Comparison of ENCODE assay signal across 8 mouse cellular contexts in the genomic region with DNA sequence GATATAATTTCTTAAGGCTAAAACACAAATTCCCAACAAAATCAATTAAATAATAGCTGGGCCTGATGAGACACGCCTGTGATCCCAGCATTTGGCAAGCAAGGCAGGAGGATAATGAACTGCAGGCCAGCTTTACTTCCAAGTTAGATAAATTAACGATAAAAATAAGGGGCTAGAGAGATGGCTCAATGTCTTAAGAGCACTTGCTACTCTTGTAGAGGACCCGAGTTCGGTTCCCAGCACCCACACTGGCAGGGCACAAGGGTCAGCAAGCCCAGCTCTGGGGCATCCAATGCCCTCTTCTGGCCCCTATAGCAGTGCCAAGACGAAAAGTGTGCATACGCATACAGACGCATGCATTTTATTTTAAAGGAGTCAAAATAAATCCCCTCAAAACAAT. TPM values are rescaled to one million over a fixed set of nuclear protein-coding genes. Genes with fewer than 3 reads are reported as not detected.
DNase-seq lines count a peak whose midpoint lies in the region; ATAC-seq and TF ChIP-seq lines count a peak whose summit lies in the region.

No protein-coding gene starts in this region.

- H3K4me1 ChIP-seq in erythroblast, embryonic 14.5 days (ENCODE audit: control insufficient read depth): peaks cover 35% of the 10 kb centered on the region
- peaks cover 5% of the 10 kb centered on the region for H3K4me1 ChIP-seq in testis, adult 2 months (ENCODE audit: control insufficient read depth, insufficient read depth, low read length)
- H3K4me1 ChIP-seq in hindbrain, embryonic 16.5 days (ENCODE audit: control insufficient read depth, insufficient read depth, low read depth, low read length): peaks cover 8% of the 10 kb centered on the region
- H3K4me1 ChIP-seq in neural tube, embryonic 13.5 days (replicated peaks): peaks cover 15% of the 10 kb centered on the region

- no peak for DNase-seq in testis, postnatal 10 days (ENCODE audit: low spot score)
- no peak for DNase-seq in urinary bladder, adult 2 months (ENCODE audit: low spot score)
- no peak for DNase-seq in natural killer cell, adult 2 months (ENCODE audit: low spot score in 2 of 2)

- H3K9ac ChIP-seq in hindbrain, embryonic 16.5 days (ENCODE audit: low read depth, low read length): peak overlapping the region; percentile 98
- peak overlapping the region; percentile 94 for H3K9ac ChIP-seq in neural tube, embryonic 13.5 days

- WGBS in hindbrain, embryonic 16.5 days: 31% methylated on average over 7 of the region's 7 CpGs
- 37% methylated on average over 7 of the region's 7 CpGs for WGBS in neural tube, embryonic 13.5 days

- H3K4me3 ChIP-seq in erythroblast, embryonic 14.5 days (replicated peaks): peak overlapping the region; percentile 85
- H3K4me3 ChIP-seq in testis, adult 2 months (ENCODE audit: control insufficient read depth, low read depth, low read length): peak overlapping the region; percentile 95
- peak overlapping the region; percentile 94 for H3K4me3 ChIP-seq in hindbrain, embryonic 16.5 days (ENCODE audit: low read length)
- H3K4me3 ChIP-seq in neural tube, embryonic 13.5 days: peak overlapping the region; percentile 94

- H3K27ac ChIP-seq in testis, adult 2 months (ENCODE audit: control insufficient read depth, insufficient read depth, low read depth, low read length): peak overlapping the region; percentile 85
- H3K27ac ChIP-seq in hindbrain, embryonic 16.5 days (ENCODE audit: low read depth, low read length): peak overlapping the region; percentile 89
- peak overlapping the region; percentile 91 for H3K27ac ChIP-seq in neural tube, embryonic 13.5 days (replicated peaks)

- H3K9me3 ChIP-seq in erythroblast, embryonic 14.5 days (ENCODE audit: control insufficient read depth, low read length): no peaks in the 10 kb centered on the region
- H3K9me3 ChIP-seq in hindbrain, embryonic 16.5 days (ENCODE audit: control insufficient read depth, low read length): no peaks in the 10 kb centered on the region
- peaks cover 4% of the 10 kb centered on the region; the same call in 1 of the 2 replicates for H3K9me3 ChIP-seq in neural tube, embryonic 13.5 days

- no peak for TF ChIP-seq CTCF in testis, adult 2 months (IDR thresholded peaks at IDR 0.05; ENCODE audit: control insufficient read depth, insufficient read depth, insufficient replicate concordance, low read depth, low read length)

- H3K4me2 ChIP-seq in hindbrain, embryonic 16.5 days (ENCODE audit: low read length): peak overlapping the region; percentile 74
- peak overlapping the region; percentile 67 for H3K4me2 ChIP-seq in neural tube, embryonic 13.5 days

- ATAC-seq in erythroblast, adult 5-6 weeks (replicated peaks; ENCODE audit: low FRiP score, poor library complexity, severe bottlenecking): no peak
- peak; percentile 40 for ATAC-seq in hindbrain, embryonic 16.5 days
- ATAC-seq in neural tube, embryonic 13.5 days (ENCODE audit: low read depth): peak; percentile 21

- TF ChIP-seq POLR2A in testis, adult 2 months (IDR thresholded peaks at IDR 0.05; ENCODE audit: control insufficient read depth, low read depth, low read length): no peak

- H3K36me3 ChIP-seq in erythroblast, embryonic 14.5 days (ENCODE audit: control insufficient read depth): peaks cover 25% of the 10 kb centered on the region
- no peaks in the 10 kb centered on the region; the same call in 1 of the 2 replicates for H3K36me3 ChIP-seq in testis, adult 2 months (ENCODE audit: control insufficient read depth, insufficient read depth, low read length)
- peaks cover 12% of the 10 kb centered on the region for H3K36me3 ChIP-seq in hindbrain, embryonic 16.5 days (ENCODE audit: control insufficient read depth, insufficient read depth, low read length)
- H3K36me3 ChIP-seq in neural tube, embryonic 13.5 days: peaks cover 32% of the 10 kb centered on the region

- H3K27me3 ChIP-seq in erythroblast, embryonic 14.5 days (ENCODE audit: control insufficient read depth): no peaks in the 10 kb centered on the region
- H3K27me3 ChIP-seq in testis, adult 2 months (ENCODE audit: control insufficient read depth, insufficient read depth, low read length): no peaks in the 10 kb centered on the region
- H3K27me3 ChIP-seq in hindbrain, embryonic 16.5 days (replicated peaks; ENCODE audit: control insufficient read depth, insufficient read depth, low read length): no peaks in the 10 kb centered on the region
- no peaks in the 10 kb centered on the region for H3K27me3 ChIP-seq in neural tube, embryonic 13.5 days

RNA-seq across cellular contexts. Expression of gene Twsg1, which starts 0.8 kb away (rescaled TPM):
- polyA plus RNA-seq in erythroblast, embryonic 14.5 days (2012): 0.20 and 0.31 TPM in 2 replicates
- 4.0 and 8.3 TPM in 2 replicates for total RNA-seq in erythroblast, adult 5-6 weeks (2015; ENCODE audit: low replicate concordance)
- 4.3 and 6.4 TPM in 2 replicates for total RNA-seq in erythroblast, adult 5-6 weeks (2017; ENCODE audit: low replicate concordance)
- polyA plus RNA-seq in testis, adult 2 months (2012; rRNA removed): 6.8 and 7.6 TPM in 2 replicates
- 48.2 and 52.5 TPM in 2 replicates for polyA plus RNA-seq in hindbrain, embryonic 16.5 days (2015; fragmentation: Nextera tagmentation; extraction: Ambion mirVana)
- polyA plus RNA-seq in neural tube, embryonic 13.5 days (2015; fragmentation: Nextera tagmentation; extraction: Ambion mirVana): 56.9 and 59.6 TPM in 2 replicates
- 86.6 and 99.4 TPM in 2 replicates for polyA plus RNA-seq in urinary bladder, adult 2 months (2012; rRNA removed)
